Mouse (Mus musculus): Measurements from ENCODE around the gene Exo1. TPM values are rescaled to one million over a fixed set of nuclear protein-coding genes. Genes with fewer than 3 reads are reported as not detected.

Gene Exo1
- polyA plus RNA-seq, 1 experiment from 2014 or later: 8.9 TPM

- Histone ChIP-seq H3K36me3 (ENCODE audit: control insufficient read depth, insufficient read depth, low read length) (no peaks in the 10 kb centered on the region), H3K9me3 (ENCODE audit: control insufficient read depth, low read length) (no peaks in the 10 kb centered on the region), H3K27ac (replicated peaks) (no peak overlapping the region), H3K27me3 (ENCODE audit: control insufficient read depth, insufficient read depth, low read length) (no peaks in the 10 kb centered on the region), H3K9ac (ENCODE audit: low read length) (no peak overlapping the region), H3K4me1 (replicated peaks; ENCODE audit: control insufficient read depth, insufficient read depth) (no peaks in the 10 kb centered on the region), H3K4me3 (ENCODE audit: low read depth, low read length) (no peak overlapping the region), H3K4me2 (replicated peaks; ENCODE audit: low read depth) (peak overlapping the region; percentile 28)
- DNase-seq (ENCODE audit: low spot score) (peak; percentile 57), ATAC-seq (ENCODE audit: low FRiP score, low TSS enrichment) (peak; percentile 74)
- WGBS: 13% methylated on average over 11 of the region's 11 CpGs
- TF ChIP-seq EP300 (optimal IDR thresholded peaks at IDR 0.05) (no peak), CTCF (IDR thresholded peaks at IDR 0.05; ENCODE audit: low read depth) (peak; percentile 94)
Measured at GRCm38 (mm10) chr1:175936282-175936737, 55.9 kb downstream of the Exo1 start.

DNA sequence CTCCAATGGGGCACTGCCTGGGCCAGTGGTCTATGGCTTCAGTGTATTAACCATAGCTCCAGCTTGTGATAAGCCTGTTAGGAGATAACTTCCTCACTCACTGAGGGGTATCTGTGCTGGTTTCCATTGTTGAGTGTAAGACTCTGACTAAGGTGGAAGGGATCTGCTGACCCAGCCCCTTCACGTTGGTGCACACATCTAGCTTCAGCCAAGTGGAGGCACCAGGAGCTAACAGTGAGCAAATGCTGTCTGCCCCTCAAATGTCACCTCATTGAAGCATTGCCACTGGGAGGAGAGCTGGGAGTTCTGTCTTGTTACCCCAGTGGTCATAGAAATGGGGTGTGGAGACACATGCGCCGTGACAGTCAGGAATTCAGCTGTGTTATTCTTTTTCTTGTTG is 58.4 kb downstream of the Exo1 start:
- 82% methylated on average over 3 of the region's 3 CpGs for WGBS
- Histone ChIP-seq H3K36me3 (ENCODE audit: control insufficient read depth, insufficient read depth, low read length) (no peaks in the 10 kb centered on the region), H3K9me3 (ENCODE audit: control insufficient read depth, low read length) (no peaks in the 10 kb centered on the region), H3K9ac (ENCODE audit: low read length) (no peak overlapping the region), H3K4me1 (replicated peaks; ENCODE audit: control insufficient read depth, insufficient read depth) (no peaks in the 10 kb centered on the region), H3K4me3 (ENCODE audit: low read depth, low read length) (no peak overlapping the region), H3K27ac (replicated peaks) (no peak overlapping the region), H3K4me2 (replicated peaks; ENCODE audit: low read depth) (no peak overlapping the region), H3K27me3 (ENCODE audit: control insufficient read depth, insufficient read depth, low read length) (no peaks in the 10 kb centered on the region)
- TF ChIP-seq EP300 (optimal IDR thresholded peaks at IDR 0.05) (no peak), CTCF (IDR thresholded peaks at IDR 0.05; ENCODE audit: low read depth) (no peak)
- no peak for DNase-seq (ENCODE audit: low spot score)
- no peak for ATAC-seq (ENCODE audit: low FRiP score, low TSS enrichment)

DNA sequence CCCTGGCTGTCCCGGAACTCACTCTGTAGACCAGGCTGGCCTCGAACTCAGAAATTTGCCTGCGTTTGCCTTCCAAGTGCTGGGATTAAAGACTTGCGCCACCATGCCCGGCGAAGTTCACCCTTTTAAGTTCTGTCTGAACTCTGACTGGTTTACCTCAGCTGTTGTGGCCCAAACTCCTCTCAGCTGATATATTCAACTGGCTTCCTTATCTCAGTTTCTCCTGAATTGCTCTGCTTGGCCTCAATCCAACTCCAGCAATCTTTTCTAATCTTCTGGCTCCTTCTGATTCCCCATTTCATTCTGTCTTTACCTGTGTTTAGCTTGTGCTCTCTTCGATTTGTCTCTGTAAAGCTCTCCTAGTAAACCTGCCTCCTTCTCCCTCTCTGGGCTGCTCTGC is 62.8 kb downstream of the Exo1 start:
- no peaks in the 10 kb centered on the region for H3K9me3 ChIP-seq (ENCODE audit: control insufficient read depth, low read length)

GRCm38 (mm10) chr1:175946718-175947315 is 66.4 kb downstream of the Exo1 start:
- TF ChIP-seq EP300 (optimal IDR thresholded peaks at IDR 0.05): no peak
- H3K27ac ChIP-seq (replicated peaks): no peak overlapping the region
- no peaks in the 10 kb centered on the region for H3K9me3 ChIP-seq (ENCODE audit: control insufficient read depth, low read length)
- no peak overlapping the region for H3K4me2 ChIP-seq (replicated peaks; ENCODE audit: low read depth)
- no peaks in the 10 kb centered on the region for H3K36me3 ChIP-seq (ENCODE audit: control insufficient read depth, insufficient read depth, low read length)
- no peaks in the 10 kb centered on the region for H3K4me1 ChIP-seq (replicated peaks; ENCODE audit: control insufficient read depth, insufficient read depth)
- H3K4me3 ChIP-seq (ENCODE audit: low read depth, low read length): no peak overlapping the region
- WGBS: 44% methylated on average over 4 of the region's 4 CpGs
- ATAC-seq (ENCODE audit: low FRiP score, low TSS enrichment) (no peak), DNase-seq (ENCODE audit: low spot score) (no peak)
- H3K9ac ChIP-seq (ENCODE audit: low read length): no peak overlapping the region
- H3K27me3 ChIP-seq (ENCODE audit: control insufficient read depth, insufficient read depth, low read length): no peaks in the 10 kb centered on the region

More for the DNA sequence above, 62.8 kb downstream of the Exo1 start:
- WGBS: 87% methylated on average over 7 of the region's 7 CpGs
- Histone ChIP-seq H3K36me3 (ENCODE audit: control insufficient read depth, insufficient read depth, low read length) (no peaks in the 10 kb centered on the region), H3K27ac (replicated peaks) (no peak overlapping the region), H3K4me1 (replicated peaks; ENCODE audit: control insufficient read depth, insufficient read depth) (no peaks in the 10 kb centered on the region), H3K27me3 (ENCODE audit: control insufficient read depth, insufficient read depth, low read length) (no peaks in the 10 kb centered on the region), H3K4me2 (replicated peaks; ENCODE audit: low read depth) (no peak overlapping the region), H3K9ac (ENCODE audit: low read length) (no peak overlapping the region), H3K4me3 (ENCODE audit: low read depth, low read length) (no peak overlapping the region)
- no peak for ATAC-seq (ENCODE audit: low FRiP score, low TSS enrichment)
- DNase-seq (ENCODE audit: low spot score): no peak
- no peak for TF ChIP-seq CTCF (IDR thresholded peaks at IDR 0.05; ENCODE audit: low read depth)
- no peak for TF ChIP-seq EP300 (optimal IDR thresholded peaks at IDR 0.05)

DNA sequence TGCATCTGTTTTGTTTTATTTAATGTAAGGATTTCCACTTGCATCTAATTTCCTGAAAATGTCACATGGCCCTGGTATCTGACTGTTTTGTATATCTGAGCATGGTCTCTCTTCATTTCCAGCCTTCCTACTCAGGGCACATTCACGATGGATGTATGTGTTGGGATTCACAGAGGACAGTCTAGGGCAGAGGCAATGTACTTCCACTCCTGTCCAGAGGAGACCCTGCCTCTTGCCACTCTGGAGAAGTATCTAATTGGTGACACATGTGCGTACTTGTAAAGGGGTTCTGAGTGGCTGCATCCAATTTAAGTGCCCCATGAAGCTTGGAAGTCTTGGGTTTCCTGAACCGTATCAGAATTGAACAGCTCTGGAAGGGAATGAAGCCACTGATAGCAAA is 70.0 kb downstream of the Exo1 start:
- Histone ChIP-seq H3K9me3 (ENCODE audit: control insufficient read depth, low read length) (no peaks in the 10 kb centered on the region), H3K9ac (ENCODE audit: low read length) (no peak overlapping the region), H3K4me1 (replicated peaks; ENCODE audit: control insufficient read depth, insufficient read depth) (no peaks in the 10 kb centered on the region), H3K4me3 (ENCODE audit: low read depth, low read length) (no peak overlapping the region), H3K27ac (replicated peaks) (no peak overlapping the region), H3K4me2 (replicated peaks; ENCODE audit: low read depth) (no peak overlapping the region), H3K27me3 (ENCODE audit: control insufficient read depth, insufficient read depth, low read length) (no peaks in the 10 kb centered on the region), H3K36me3 (ENCODE audit: control insufficient read depth, insufficient read depth, low read length) (no peaks in the 10 kb centered on the region)
- ATAC-seq (ENCODE audit: low FRiP score, low TSS enrichment) (no peak), DNase-seq (ENCODE audit: low spot score) (no peak)
- 86% methylated on average over 3 of the region's 3 CpGs for WGBS
- TF ChIP-seq EP300 (optimal IDR thresholded peaks at IDR 0.05): no peak
- no peak for TF ChIP-seq CTCF (IDR thresholded peaks at IDR 0.05; ENCODE audit: low read depth)

DNA sequence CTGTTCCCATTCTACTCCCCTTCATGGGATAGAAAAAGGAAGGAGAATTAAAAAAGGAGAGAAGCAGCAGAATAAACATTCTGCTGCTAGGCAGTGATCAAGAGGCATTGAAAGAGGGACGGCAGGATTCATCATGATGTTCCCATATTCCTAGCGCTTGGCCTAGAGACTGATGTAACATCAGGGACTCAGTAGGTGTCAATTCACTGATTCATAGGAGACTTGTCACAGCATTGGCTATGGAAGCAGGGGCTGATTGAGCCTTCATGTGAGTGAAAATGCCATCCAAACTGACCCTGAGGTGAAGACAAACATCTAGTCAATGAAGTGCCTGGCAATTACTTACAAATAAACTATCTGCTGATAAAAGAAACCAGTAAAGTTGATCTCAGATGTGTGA is 70.5 kb downstream of the Exo1 start:
- ATAC-seq (ENCODE audit: low FRiP score, low TSS enrichment) (no peak), DNase-seq (ENCODE audit: low spot score) (no peak)
- Histone ChIP-seq H3K4me2 (replicated peaks; ENCODE audit: low read depth) (no peak overlapping the region), H3K4me1 (replicated peaks; ENCODE audit: control insufficient read depth, insufficient read depth) (no peaks in the 10 kb centered on the region), H3K9me3 (ENCODE audit: control insufficient read depth, low read length) (no peaks in the 10 kb centered on the region), H3K4me3 (ENCODE audit: low read depth, low read length) (no peak overlapping the region), H3K27ac (replicated peaks) (no peak overlapping the region), H3K36me3 (ENCODE audit: control insufficient read depth, insufficient read depth, low read length) (no peaks in the 10 kb centered on the region), H3K27me3 (ENCODE audit: control insufficient read depth, insufficient read depth, low read length) (no peaks in the 10 kb centered on the region), H3K9ac (ENCODE audit: low read length) (no peak overlapping the region)
- TF ChIP-seq EP300 (optimal IDR thresholded peaks at IDR 0.05): no peak
- TF ChIP-seq CTCF (IDR thresholded peaks at IDR 0.05; ENCODE audit: low read depth): no peak
- 78% methylated on average over 2 of the region's 2 CpGs for WGBS

Data from stomach, postnatal 0 days (tissue).